Mouse (Mus musculus): ENCODE results near the gene Rnf32. TPM values are rescaled to one million over a fixed set of nuclear protein-coding genes. Genes with fewer than 3 reads are reported as not detected.

Rnf32 gene
- polyA plus RNA-seq, 1 experiment from 2014 or later: 9.2 TPM

DNA sequence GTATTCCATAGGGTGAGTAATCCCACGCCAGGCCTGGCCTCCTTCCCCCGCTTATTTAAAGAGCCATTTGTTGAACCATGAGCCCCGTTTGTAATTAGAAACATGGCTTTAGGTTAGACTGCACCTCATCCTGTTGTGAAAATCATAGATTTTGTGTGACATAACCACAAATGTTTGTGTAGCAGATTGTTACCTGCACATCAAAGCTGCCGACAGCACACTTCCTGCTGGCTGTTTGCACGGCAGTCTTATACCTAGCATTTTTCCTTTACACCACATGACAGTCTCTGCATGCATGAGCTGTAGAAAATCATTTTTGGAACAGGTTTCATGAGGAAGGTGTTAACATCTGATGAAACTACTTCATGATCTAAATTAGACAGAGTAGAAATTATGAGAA lies 9.9 kb downstream of the Rnf32 start:
- H3K4me3 ChIP-seq (replicated peaks): no peak overlapping the region
- H3K9me3 ChIP-seq: no peaks in the 10 kb centered on the region
- no peak for ATAC-seq (ENCODE audit: low FRiP score)
- WGBS: 84% methylated on average over 5 of the region's 5 CpGs
- no peaks in the 10 kb centered on the region for H3K4me1 ChIP-seq
- H3K4me2 ChIP-seq: no peak overlapping the region
- H3K27ac ChIP-seq: no peak overlapping the region
- no peak overlapping the region for H3K9ac ChIP-seq
- H3K36me3 ChIP-seq (replicated peaks): no peaks in the 10 kb centered on the region; the same call in 1 of the 2 replicates
- H3K27me3 ChIP-seq: no peaks in the 10 kb centered on the region

DNA sequence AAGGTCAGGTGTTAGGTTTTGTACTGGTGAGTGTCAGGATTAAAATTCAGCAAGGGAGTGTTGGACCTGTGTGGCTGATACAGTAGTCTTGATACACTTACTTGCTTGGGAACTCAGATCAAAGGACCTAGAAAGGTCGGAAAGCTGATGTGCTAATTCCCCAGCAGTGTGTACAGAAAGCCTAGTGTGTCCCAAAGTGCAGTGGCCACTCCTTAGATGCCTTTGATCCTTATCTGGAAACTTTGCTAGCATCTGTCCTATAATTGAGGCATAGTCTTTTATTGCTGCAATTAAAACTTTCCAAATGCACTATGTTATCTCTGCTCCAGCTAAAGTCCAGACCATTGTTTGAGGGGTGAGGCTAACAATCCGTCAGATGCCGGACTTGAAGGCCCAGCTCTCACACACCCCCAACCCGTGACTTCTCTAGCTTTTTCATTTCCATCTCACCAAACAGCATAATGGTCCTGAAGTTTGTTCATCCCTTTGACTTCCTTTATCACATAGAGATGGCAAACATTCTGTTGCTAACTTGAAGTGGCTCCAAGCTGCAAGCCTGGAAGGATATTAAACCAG lies 16.3 kb downstream of the Rnf32 start:
- Histone ChIP-seq H3K36me3 (replicated peaks) (no peaks in the 10 kb centered on the region), H3K9me3 (no peaks in the 10 kb centered on the region), H3K4me3 (replicated peaks) (no peak overlapping the region), H3K27ac (no peak overlapping the region), H3K4me1 (no peaks in the 10 kb centered on the region), H3K4me2 (no peak overlapping the region), H3K9ac (no peak overlapping the region), H3K27me3 (no peaks in the 10 kb centered on the region)
- ATAC-seq (ENCODE audit: low FRiP score): no peak
- WGBS: 75% methylated on average over 4 of the region's 4 CpGs

GRCm38 (mm10) chr5:29217997-29218396 lies 22.2 kb downstream of the Rnf32 start:
- Histone ChIP-seq H3K9me3 (no peaks in the 10 kb centered on the region), H3K27me3 (no peaks in the 10 kb centered on the region), H3K4me3 (replicated peaks) (no peak overlapping the region), H3K4me2 (no peak overlapping the region), H3K9ac (no peak overlapping the region), H3K36me3 (replicated peaks) (no peaks in the 10 kb centered on the region), H3K27ac (no peak overlapping the region), H3K4me1 (no peaks in the 10 kb centered on the region)
- no peak for ATAC-seq (ENCODE audit: low FRiP score)
- WGBS: 95% methylated on average over 3 of the region's 3 CpGs

DNA sequence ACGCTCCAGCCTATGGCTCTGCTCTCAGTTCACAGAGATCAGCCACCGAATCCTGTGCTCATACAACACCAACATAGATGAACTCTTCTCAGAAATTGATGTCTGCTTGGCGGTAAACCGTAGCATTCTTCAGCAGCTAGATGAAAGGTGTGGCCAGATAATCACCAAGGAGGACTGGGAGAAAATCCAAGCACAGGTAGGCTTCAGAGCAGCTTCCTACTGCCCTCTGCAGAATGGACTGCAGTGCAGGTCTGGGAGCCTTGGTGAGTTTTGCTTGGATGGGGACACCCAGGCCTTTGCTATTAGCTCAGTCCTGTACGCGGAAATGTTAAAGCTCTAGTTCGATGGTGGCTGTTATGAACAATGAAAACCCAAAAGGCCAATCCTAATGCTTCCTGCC lies 28.3 kb downstream of the Rnf32 start:
- H3K27me3 ChIP-seq: no peaks in the 10 kb centered on the region
- H3K9me3 ChIP-seq: no peaks in the 10 kb centered on the region
- WGBS: 95% methylated on average over 7 of the region's 7 CpGs
- H3K9ac ChIP-seq: no peak overlapping the region
- H3K4me3 ChIP-seq (replicated peaks): no peak overlapping the region
- no peak for ATAC-seq (ENCODE audit: low FRiP score)
- no peaks in the 10 kb centered on the region for H3K4me1 ChIP-seq
- H3K36me3 ChIP-seq (replicated peaks): no peaks in the 10 kb centered on the region
- no peak overlapping the region for H3K4me2 ChIP-seq
- H3K27ac ChIP-seq: no peak overlapping the region

DNA sequence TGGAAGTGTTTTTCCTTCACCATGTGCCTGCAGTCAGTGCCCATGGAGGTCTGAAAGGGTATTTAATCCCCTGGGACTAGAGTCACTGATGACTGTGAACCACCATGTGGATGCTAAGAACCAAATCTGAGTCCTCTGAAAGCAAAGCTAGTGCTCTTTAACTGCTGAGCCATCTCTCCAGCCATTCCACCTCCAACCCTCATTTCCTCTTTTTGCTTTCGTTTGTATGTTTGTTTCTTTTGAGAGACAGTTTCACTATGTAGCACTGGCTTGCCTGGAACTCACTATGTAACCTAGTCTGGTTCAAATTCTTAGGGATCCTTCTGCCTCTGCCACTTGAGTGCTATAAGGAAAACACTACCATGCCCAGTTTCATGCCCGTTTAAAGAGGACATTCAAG lies 34.7 kb downstream of the Rnf32 start:
- Histone ChIP-seq H3K9ac (no peak overlapping the region), H3K4me3 (replicated peaks) (no peak overlapping the region), H3K4me1 (no peaks in the 10 kb centered on the region), H3K36me3 (replicated peaks) (no peaks in the 10 kb centered on the region), H3K9me3 (no peaks in the 10 kb centered on the region), H3K27me3 (no peaks in the 10 kb centered on the region), H3K4me2 (no peak overlapping the region), H3K27ac (no peak overlapping the region)
- 83% methylated on average over 2 of the region's 2 CpGs for WGBS
- no peak for ATAC-seq (ENCODE audit: low FRiP score)

DNA sequence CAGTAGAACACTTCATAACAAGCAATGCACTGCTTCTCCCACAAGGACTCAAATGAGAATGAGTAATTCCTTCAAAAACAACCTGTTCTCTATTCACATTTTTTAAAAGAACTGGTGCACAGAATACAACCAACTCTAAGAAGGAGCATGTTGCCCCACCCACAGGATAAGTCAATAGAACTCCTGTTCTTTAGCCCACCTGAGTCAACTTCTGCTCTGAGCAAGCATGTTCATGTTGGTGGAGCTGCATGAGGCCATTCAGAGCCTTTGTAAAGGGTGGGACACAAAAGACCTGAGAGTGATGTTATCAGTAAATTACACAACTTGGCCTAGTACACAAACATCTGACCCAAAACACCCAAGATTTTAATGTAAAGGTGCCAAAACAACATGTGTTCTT lies 42.6 kb downstream of the Rnf32 start:
- no peak for ATAC-seq (ENCODE audit: low FRiP score)
- H3K4me3 ChIP-seq (replicated peaks): no peak overlapping the region

GRCm38 (mm10) chr5:29244769-29245168 lies 49.0 kb downstream of the Rnf32 start:
- WGBS: no CpG with 5 or more reads among the region's 1 CpGs
- no peak overlapping the region for H3K4me3 ChIP-seq (replicated peaks)
- no peak overlapping the region for H3K4me2 ChIP-seq
- no peak for ATAC-seq (ENCODE audit: low FRiP score)
- no peaks in the 10 kb centered on the region for H3K27me3 ChIP-seq
- no peaks in the 10 kb centered on the region for H3K36me3 ChIP-seq (replicated peaks)
- H3K27ac ChIP-seq: no peak overlapping the region
- H3K4me1 ChIP-seq: no peaks in the 10 kb centered on the region
- H3K9me3 ChIP-seq: no peaks in the 10 kb centered on the region
- H3K9ac ChIP-seq: no peak overlapping the region

More for the DNA sequence above, 42.6 kb downstream of the Rnf32 start:
- H3K36me3 ChIP-seq (replicated peaks): no peaks in the 10 kb centered on the region
- no peak overlapping the region for H3K27ac ChIP-seq
- no peak overlapping the region for H3K4me2 ChIP-seq
- H3K9me3 ChIP-seq: no peaks in the 10 kb centered on the region
- no peaks in the 10 kb centered on the region for H3K4me1 ChIP-seq
- H3K27me3 ChIP-seq: no peaks in the 10 kb centered on the region
- no peak overlapping the region for H3K9ac ChIP-seq

- peak; percentile 90; the same call in 1 of the 2 replicates for ATAC-seq (ENCODE audit: low FRiP score)
- WGBS: 12% methylated on average over 8 of the region's 8 CpGs
- Histone ChIP-seq H3K27ac (no peak overlapping the region), H3K9me3 (no peaks in the 10 kb centered on the region), H3K4me1 (peaks cover 19% of the 10 kb centered on the region), H3K4me3 (replicated peaks) (no peak overlapping the region), H3K27me3 (no peaks in the 10 kb centered on the region), H3K9ac (no peak overlapping the region), H3K36me3 (replicated peaks) (no peaks in the 10 kb centered on the region), H3K4me2 (no peak overlapping the region)
Measured at GRCm38 (mm10) chr5:29250795-29251495, 55.2 kb downstream of the Rnf32 start.

- no peak overlapping the region for H3K9ac ChIP-seq
- ATAC-seq (ENCODE audit: low FRiP score): no peak
Measured at GRCm38 (mm10) chr5:29251496-29251873, 55.7 kb downstream of the Rnf32 start.

GRCm38 (mm10) chr5:29253876-29254275 lies 58.1 kb downstream of the Rnf32 start:
- Histone ChIP-seq H3K27ac (no peak overlapping the region), H3K9me3 (no peaks in the 10 kb centered on the region), H3K4me2 (no peak overlapping the region), H3K4me3 (replicated peaks) (no peak overlapping the region), H3K27me3 (no peaks in the 10 kb centered on the region), H3K4me1 (peaks cover 19% of the 10 kb centered on the region), H3K9ac (no peak overlapping the region), H3K36me3 (replicated peaks) (no peaks in the 10 kb centered on the region)
- ATAC-seq (ENCODE audit: low FRiP score): peak; percentile 42; the same call in 1 of the 2 replicates
- WGBS: 20% methylated on average over 2 of the region's 2 CpGs

More at GRCm38 (mm10) chr5:29251496-29251873, 55.7 kb downstream of the Rnf32 start:
- H3K27me3 ChIP-seq: no peaks in the 10 kb centered on the region
- no peak overlapping the region for H3K4me3 ChIP-seq (replicated peaks)
- 42% methylated on average over 1 of the region's 1 CpGs for WGBS
- H3K27ac ChIP-seq: no peak overlapping the region
- no peaks in the 10 kb centered on the region for H3K9me3 ChIP-seq
- no peak overlapping the region for H3K4me2 ChIP-seq
- no peaks in the 10 kb centered on the region for H3K36me3 ChIP-seq (replicated peaks)
- H3K4me1 ChIP-seq: peaks cover 19% of the 10 kb centered on the region

DNA sequence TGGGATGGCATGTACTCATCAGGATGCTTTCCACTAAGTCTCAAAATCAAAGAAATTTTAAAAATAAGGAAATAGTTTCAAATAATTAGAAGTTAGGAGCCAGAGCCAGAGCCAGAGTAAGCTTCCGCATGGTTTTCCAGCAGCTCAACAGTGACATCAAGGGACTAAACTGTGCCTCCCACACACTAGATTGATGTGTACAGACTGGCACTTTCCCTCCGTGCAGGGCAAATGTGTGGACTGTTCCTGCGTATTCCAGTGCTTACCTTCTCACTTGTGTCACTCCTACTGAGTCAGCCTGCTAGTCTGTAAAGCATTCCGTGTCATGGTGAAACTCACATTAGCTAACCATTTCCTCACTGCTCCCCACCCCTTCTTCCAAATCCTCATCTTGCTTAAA lies 75.1 kb downstream of the Rnf32 start:
- Histone ChIP-seq H3K9me3 (no peaks in the 10 kb centered on the region), H3K27me3 (no peaks in the 10 kb centered on the region), H3K27ac (no peak overlapping the region), H3K4me1 (no peaks in the 10 kb centered on the region), H3K4me2 (no peak overlapping the region), H3K4me3 (replicated peaks) (no peak overlapping the region), H3K9ac (no peak overlapping the region), H3K36me3 (replicated peaks) (no peaks in the 10 kb centered on the region)
- ATAC-seq (ENCODE audit: low FRiP score): no peak
- 61% methylated on average over 4 of the region's 4 CpGs for WGBS

- Histone ChIP-seq H3K9ac (no peak overlapping the region), H3K4me3 (replicated peaks) (no peak overlapping the region), H3K36me3 (replicated peaks) (no peaks in the 10 kb centered on the region), H3K9me3 (no peaks in the 10 kb centered on the region), H3K27ac (no peak overlapping the region), H3K4me1 (no peaks in the 10 kb centered on the region), H3K27me3 (no peaks in the 10 kb centered on the region), H3K4me2 (no peak overlapping the region)
- 62% methylated on average over 2 of the region's 2 CpGs for WGBS
- ATAC-seq (ENCODE audit: low FRiP score): no peak
Measured at GRCm38 (mm10) chr5:29273426-29273825, 77.6 kb downstream of the Rnf32 start.

DNA sequence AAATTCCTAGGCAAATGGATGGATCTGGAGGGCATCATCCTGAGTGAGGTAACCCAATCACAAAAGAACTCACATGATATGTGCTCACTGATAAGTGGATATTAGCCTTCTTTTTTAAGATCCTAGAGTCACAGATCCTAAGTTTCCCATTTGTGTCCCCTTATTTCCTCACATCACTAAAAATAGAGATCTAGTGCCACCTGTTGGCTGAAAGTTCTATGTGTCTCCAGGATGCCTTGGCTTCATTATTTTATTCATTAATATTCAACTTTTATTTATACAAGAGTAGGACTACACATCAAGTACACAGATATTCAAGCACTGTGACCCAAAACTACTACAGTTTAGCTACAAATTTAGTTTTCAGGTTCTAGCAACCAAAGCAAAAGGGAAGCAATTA lies 79.0 kb downstream of the Rnf32 start:
- no peak for ATAC-seq (ENCODE audit: low FRiP score)

More for the DNA sequence above, 79.0 kb downstream of the Rnf32 start:
- H3K27ac ChIP-seq: no peak overlapping the region
- H3K4me3 ChIP-seq (replicated peaks): no peak overlapping the region
- no peaks in the 10 kb centered on the region for H3K36me3 ChIP-seq (replicated peaks)
- H3K4me1 ChIP-seq: no peaks in the 10 kb centered on the region
- H3K4me2 ChIP-seq: no peak overlapping the region
- H3K9ac ChIP-seq: no peak overlapping the region
- no peaks in the 10 kb centered on the region for H3K9me3 ChIP-seq
- no peaks in the 10 kb centered on the region for H3K27me3 ChIP-seq

Measured in forebrain, embryonic 12.5 days (tissue).